Mouse (Mus musculus): Measurements from ENCODE around the gene Cmbl.

- no peak for TF ChIP-seq POLR2A (IDR thresholded peaks at IDR 0.05; ENCODE audit: control insufficient read depth, extremely low read depth, insufficient read depth, low read length, poor library complexity)
- no peak for TF ChIP-seq CTCF (IDR thresholded peaks at IDR 0.05; ENCODE audit: borderline replicate concordance, control insufficient read depth, extremely low read depth, insufficient read depth, low read length, poor library complexity)
These were observed 4.3 kb downstream of the Cmbl start for GRCm38 (mm10) chr15:31569325-31570022.

Data from thymus, adult 2 months (tissue).